In genomic region chr8:126778673-126779072, GRCm38 (mm10) we compare ENCODE assay signal across 28 mouse cellular contexts.
DNase-seq lines count a peak whose midpoint lies in the region; ATAC-seq and TF ChIP-seq lines count a peak whose summit lies in the region.
"Had no signal": no experiment of that assay in that cellular context is flagged by ENCODE, and none has a peak within 500 bp of the region (broad histone marks: within the 10 kb centered on the region; RNA-seq: fewer than 3 reads in every experiment).

No protein-coding gene starts in this region.

- no peak for TF ChIP-seq POLR2A in MEL (IDR thresholded peaks at IDR 0.05; ENCODE audit: control insufficient read depth in 1 of 2, insufficient read depth in 1 of 2, low read depth in 1 of 2, low read length in 2 of 2, poor library complexity in 1 of 2)

- H3K79me2 ChIP-seq in MEL (ENCODE audit: control insufficient read depth, insufficient read depth, low read length, poor library complexity): no peaks in the 10 kb centered on the region

- ATAC-seq in granulocyte monocyte progenitor cell, adult 5-6 weeks (replicated peaks; ENCODE audit: poor library complexity, severe bottlenecking): peak; percentile 72
- peak; percentile 16 for ATAC-seq in megakaryocyte progenitor cell, adult 5-6 weeks (replicated peaks; ENCODE audit: poor library complexity)
- ATAC-seq in hindbrain, embryonic 16.5 days: no peak
- no peak for ATAC-seq in hindbrain, embryonic 12.5 days (ENCODE audit: low FRiP score)
- ATAC-seq: forebrain, embryonic 15.5 days; Patski had no signal

- intact Hi-C loops in gastrocnemius, adult 2 months (cut with DNase I): no loop called here

- DNase-seq in gastrocnemius, adult 2 months: no peak
- DNase-seq in gastrocnemius, postnatal 25 days: no peak
- DNase-seq in MEL (ENCODE audit: low read depth, low spot score): peak; percentile 11
- DNase-seq in urinary bladder, adult 18-20 months (ENCODE audit: low spot score in 2 of 2): no peak
- DNase-seq: adrenal gland, postnatal 10 days; adrenal gland, postnatal 36 days; cerebellum, adult 11 months; cerebellum, adult 2 months; cerebellum, adult 9-11 months; cerebellum, postnatal 25 days; embryo, embryonic 11 days; gastrocnemius, postnatal 10 days; heart, postnatal 10 days; heart, postnatal 36 days had no signal

- TF ChIP-seq EP300 in MEL (IDR thresholded peaks at IDR 0.05; ENCODE audit: low read depth in 1 of 2, low read length in 2 of 2): no peak

- peak overlapping the region; percentile 40 for H3K27ac ChIP-seq in gastrocnemius, adult 2 months
- no peak overlapping the region for H3K27ac ChIP-seq in MEL (ENCODE audit: control insufficient read depth, low read depth, low read length)
- no peak overlapping the region for H3K27ac ChIP-seq in hindbrain, embryonic 16.5 days (ENCODE audit: low read depth, low read length)
- H3K27ac ChIP-seq in hindbrain, embryonic 12.5 days: no peak overlapping the region
- H3K27ac ChIP-seq: embryonic facial prominence, embryonic 10.5 days; embryonic facial prominence, embryonic 13.5 days; forebrain, embryonic 12.5 days; forebrain, embryonic 15.5 days; heart, embryonic 15.5 days; hindbrain, embryonic 10.5 days; hindbrain, embryonic 14.5 days had no signal

- H3K9ac ChIP-seq in MEL (ENCODE audit: control insufficient read depth, low read depth, low read length, poor library complexity, severe bottlenecking): no peak overlapping the region
- no peak overlapping the region for H3K9ac ChIP-seq in hindbrain, embryonic 16.5 days (ENCODE audit: low read depth, low read length)
- H3K9ac ChIP-seq in hindbrain, embryonic 12.5 days: no peak overlapping the region
- H3K9ac ChIP-seq: embryonic facial prominence, embryonic 13.5 days; forebrain, embryonic 12.5 days; forebrain, embryonic 15.5 days; heart, embryonic 12.5 days; heart, embryonic 15.5 days; hindbrain, embryonic 14.5 days had no signal

- H3K4me1 ChIP-seq in MEL (ENCODE audit: control insufficient read depth in 1 of 2, insufficient read depth in 2 of 2, low read length in 2 of 2): peaks cover 0 to 6% of the 10 kb centered on the region in 2 experiments; a peak in 2 of 4 replicates
- no peaks in the 10 kb centered on the region for H3K4me1 ChIP-seq in hindbrain, embryonic 16.5 days (ENCODE audit: control insufficient read depth, insufficient read depth, low read depth, low read length)
- no peaks in the 10 kb centered on the region for H3K4me1 ChIP-seq in hindbrain, embryonic 12.5 days
- H3K4me1 ChIP-seq: forebrain, embryonic 12.5 days; forebrain, embryonic 15.5 days; heart, embryonic 12.5 days; heart, embryonic 15.5 days had no signal

- no peak for TF ChIP-seq RAD21 in MEL (IDR thresholded peaks at IDR 0.05; ENCODE audit: low read depth, low read length)

- no peak overlapping the region for H3K4me2 ChIP-seq in hindbrain, embryonic 16.5 days (ENCODE audit: low read length)
- no peak overlapping the region for H3K4me2 ChIP-seq in hindbrain, embryonic 12.5 days (replicated peaks)
- H3K4me2 ChIP-seq: embryonic facial prominence, embryonic 13.5 days; forebrain, embryonic 12.5 days; forebrain, embryonic 15.5 days; heart, embryonic 12.5 days; heart, embryonic 15.5 days; hindbrain, embryonic 14.5 days had no signal

- H3K4me3 ChIP-seq in gastrocnemius, adult 2 months: no peak overlapping the region
- no peak overlapping the region for H3K4me3 ChIP-seq in MEL (ENCODE audit: control insufficient read depth in 1 of 2, insufficient read depth in 1 of 2, low read depth in 2 of 2, low read length in 2 of 2)
- no peak overlapping the region for H3K4me3 ChIP-seq in hindbrain, embryonic 16.5 days (ENCODE audit: low read length)
- H3K4me3 ChIP-seq in hindbrain, embryonic 12.5 days: no peak overlapping the region
- H3K4me3 ChIP-seq: embryonic facial prominence, embryonic 10.5 days; embryonic facial prominence, embryonic 13.5 days; erythroblast, embryonic 14.5 days; forebrain, embryonic 12.5 days; forebrain, embryonic 15.5 days; heart, embryonic 12.5 days; heart, embryonic 15.5 days; hindbrain, embryonic 10.5 days had no signal

- WGBS in hindbrain, embryonic 16.5 days: 86% methylated on average over 7 of the region's 7 CpGs
- WGBS in hindbrain, embryonic 12.5 days: 88% methylated on average over 7 of the region's 7 CpGs

- no peaks in the 10 kb centered on the region; a peak in 1 of 4 replicates for H3K36me3 ChIP-seq in MEL (ENCODE audit: control insufficient read depth in 1 of 2, insufficient read depth in 2 of 2, low read length in 2 of 2)
- H3K36me3 ChIP-seq in hindbrain, embryonic 16.5 days (ENCODE audit: control insufficient read depth, insufficient read depth, low read length): no peaks in the 10 kb centered on the region
- no peaks in the 10 kb centered on the region for H3K36me3 ChIP-seq in hindbrain, embryonic 12.5 days
- H3K36me3 ChIP-seq: embryonic facial prominence, embryonic 10.5 days; embryonic facial prominence, embryonic 13.5 days; forebrain, embryonic 12.5 days; forebrain, embryonic 15.5 days; heart, embryonic 12.5 days; heart, embryonic 15.5 days; hindbrain, embryonic 10.5 days had no signal

- H3K27me3 ChIP-seq in MEL (ENCODE audit: control insufficient read depth in 1 of 2, insufficient read depth in 2 of 2, low read length in 2 of 2): peaks cover 0 to 1% of the 10 kb centered on the region in 2 experiments; a peak in 1 of 4 replicates
- no peaks in the 10 kb centered on the region for H3K27me3 ChIP-seq in hindbrain, embryonic 16.5 days (replicated peaks; ENCODE audit: control insufficient read depth, insufficient read depth, low read length)
- no peaks in the 10 kb centered on the region for H3K27me3 ChIP-seq in hindbrain, embryonic 12.5 days
- H3K27me3 ChIP-seq: embryonic facial prominence, embryonic 13.5 days; forebrain, embryonic 15.5 days; heart, embryonic 12.5 days; Patski had no signal

- no peak for TF ChIP-seq CTCF in gastrocnemius, adult 2 months (IDR thresholded peaks at IDR 0.05)
- TF ChIP-seq CTCF in MEL (IDR thresholded peaks at IDR 0.05 in 2 of 3, conservative IDR thresholded peaks at IDR 0.05 in 1 of 3; ENCODE audit: control insufficient read depth in 1 of 3, insufficient read depth in 1 of 3, low read depth in 2 of 3, low read length in 3 of 3, poor library complexity in 1 of 3, severe bottlenecking in 1 of 3): no peak

- no peaks in the 10 kb centered on the region for H3K9me3 ChIP-seq in MEL (replicated peaks; ENCODE audit: insufficient read depth, low read length)
- no peaks in the 10 kb centered on the region for H3K9me3 ChIP-seq in hindbrain, embryonic 16.5 days (ENCODE audit: control insufficient read depth, low read length)
- no peaks in the 10 kb centered on the region for H3K9me3 ChIP-seq in hindbrain, embryonic 12.5 days (replicated peaks)
- H3K9me3 ChIP-seq: embryonic facial prominence, embryonic 10.5 days; embryonic facial prominence, embryonic 13.5 days; forebrain, embryonic 12.5 days; forebrain, embryonic 15.5 days; heart, embryonic 12.5 days; heart, embryonic 15.5 days had no signal

TF ChIP-seq in MEL, 35 proteins besides CTCF, POLR2A, EP300 and RAD21:
- TF ChIP-seq USF1 (IDR thresholded peaks at IDR 0.05; ENCODE audit: low read depth, low read length) (0 out of 2 replicates have a peak, but pooled peaks have one; percentile 5), UBTF (IDR thresholded peaks at IDR 0.05; ENCODE audit: borderline replicate concordance, insufficient read depth, low read depth, low read length) (no peak), TBP (IDR thresholded peaks at IDR 0.05; ENCODE audit: low read depth, low read length) (peak; percentile 96)
TF ChIP-seq in MEL: peak in this region for 2.

Comparison
In these comparisons a context has a peak if more than half of its experiments do, and no peak if none do; other contexts are left out.
1. ATAC-seq: peak in granulocyte monocyte progenitor cell, adult 5-6 weeks (single experiment) and megakaryocyte progenitor cell, adult 5-6 weeks (single experiment); none in hindbrain, embryonic 16.5 days (single experiment) and hindbrain, embryonic 12.5 days (single experiment).